Mouse (Mus musculus): ENCODE data around the gene Gm9857.

GRCm38 (mm10) chr3:108938691-108939090, 1.6 kb downstream of the Gm9857 start:
- TF ChIP-seq TCF12 (IDR thresholded peaks at IDR 0.05; ENCODE audit: low read depth, low read length) (no peak), ZKSCAN1 (IDR thresholded peaks at IDR 0.05; ENCODE audit: low read depth, low read length) (no peak), HCFC1 (IDR thresholded peaks at IDR 0.05; ENCODE audit: low read depth, low read length) (no peak)

Data from MEL (cell line).